Mouse (Mus musculus) embryonic facial prominence, embryonic 11.5 days (tissue): Measurements from ENCODE around the gene Arhgef40. TPM values are rescaled to one million over a fixed set of nuclear protein-coding genes. Genes with fewer than 3 reads are reported as not detected.
A peak's percentile ranks its signal among the peaks of the same experiment; 100 is the strongest.

ENCODE experiments used
- ATAC-seq: fragments of 200-750 bp; cut with Nextera tagmentation; replicated peaks from 2 replicates; pipeline ENCODE4 v1.8.0; 2017; ENCODE audit warnings: low read depth; ENCODE audit not compliant: insufficient number of reproducible peaks, low FRiP score, low TSS enrichment
- DNase-seq: peaks from one replicate; pipeline ENCODE4 v3.0.0-alpha.2; 2015; ENCODE audit warnings: low spot score
- H3K27ac ChIP-seq: fragments of 300-500 bp; sonication (generic); replicated peaks from 2 replicates; pipeline ENCODE4 v1.5.1; 2014; ENCODE audit warnings: mild to moderate bottlenecking, low read depth, low read length, control low read depth
- H3K27me3 ChIP-seq: fragments of 300-500 bp; sonication (generic); 2 replicates; pipeline ENCODE4 v1.6.1; 2014; ENCODE audit warnings: mild to moderate bottlenecking, low read length, moderate library complexity, mixed read lengths; ENCODE audit not compliant: control insufficient read depth, insufficient read depth
- H3K36me3 ChIP-seq: fragments of 300-500 bp; sonication (generic); replicated peaks from 2 replicates; pipeline ENCODE4 v1.6.1; 2014; ENCODE audit warnings: low read depth, mild to moderate bottlenecking, low read length, moderate library complexity, mixed read lengths; ENCODE audit not compliant: control insufficient read depth, insufficient read depth
- H3K4me1 ChIP-seq: fragments of 300-500 bp; sonication (generic); 2 replicates; pipeline ENCODE4 v1.6.1; 2014; ENCODE audit warnings: low read length, mixed read lengths; ENCODE audit not compliant: control insufficient read depth, insufficient read depth
- H3K4me2 ChIP-seq: fragments of 300-500 bp; sonication (generic); 2 replicates; pipeline ENCODE4 v1.6.1; 2014; ENCODE audit warnings: low read depth, mild to moderate bottlenecking, control low read depth, low read length, moderate library complexity
- H3K4me3 ChIP-seq: fragments of 300-500 bp; sonication (generic); 2 replicates; pipeline ENCODE4 v1.5.1; 2014; ENCODE audit warnings: low read depth, low read length, control low read depth
- H3K9ac ChIP-seq: fragments of 300-500 bp; sonication (generic); replicated peaks from 2 replicates; pipeline ENCODE4 v1.6.1; 2014; ENCODE audit warnings: mild to moderate bottlenecking, control low read depth, low read length
- H3K9me3 ChIP-seq: fragments of 300-500 bp; sonication (generic); replicated peaks from 2 replicates; pipeline ENCODE4 v1.6.1; 2016; ENCODE audit warnings: mild to moderate bottlenecking, low read length, inconsistent platforms, mixed read lengths; ENCODE audit not compliant: control insufficient read depth
- WGBS: fragments of 180-500 bp; shearing (Covaris S2); extraction: QIAGEN DNeasy Blood & Tissue Kit; methylation state at CpG from one replicate; pipeline ENCODE4 v1.1.7; 2014; 5-methylcytosine and 5-hydroxymethylcytosine counted together
- polyA plus RNA-seq: library from polyadenylated mRNA; unstranded; fragments of >200 nt; fragmentation: Nextera tagmentation; extraction: Ambion mirVana; gene quantifications from 2 replicates; pipeline ENCODE4 v1.2.1, GENCODE M21; 2014

Gene Arhgef40
- polyA plus RNA-seq, 1 experiment from 2014 or later: 82.6 TPM

DNA sequence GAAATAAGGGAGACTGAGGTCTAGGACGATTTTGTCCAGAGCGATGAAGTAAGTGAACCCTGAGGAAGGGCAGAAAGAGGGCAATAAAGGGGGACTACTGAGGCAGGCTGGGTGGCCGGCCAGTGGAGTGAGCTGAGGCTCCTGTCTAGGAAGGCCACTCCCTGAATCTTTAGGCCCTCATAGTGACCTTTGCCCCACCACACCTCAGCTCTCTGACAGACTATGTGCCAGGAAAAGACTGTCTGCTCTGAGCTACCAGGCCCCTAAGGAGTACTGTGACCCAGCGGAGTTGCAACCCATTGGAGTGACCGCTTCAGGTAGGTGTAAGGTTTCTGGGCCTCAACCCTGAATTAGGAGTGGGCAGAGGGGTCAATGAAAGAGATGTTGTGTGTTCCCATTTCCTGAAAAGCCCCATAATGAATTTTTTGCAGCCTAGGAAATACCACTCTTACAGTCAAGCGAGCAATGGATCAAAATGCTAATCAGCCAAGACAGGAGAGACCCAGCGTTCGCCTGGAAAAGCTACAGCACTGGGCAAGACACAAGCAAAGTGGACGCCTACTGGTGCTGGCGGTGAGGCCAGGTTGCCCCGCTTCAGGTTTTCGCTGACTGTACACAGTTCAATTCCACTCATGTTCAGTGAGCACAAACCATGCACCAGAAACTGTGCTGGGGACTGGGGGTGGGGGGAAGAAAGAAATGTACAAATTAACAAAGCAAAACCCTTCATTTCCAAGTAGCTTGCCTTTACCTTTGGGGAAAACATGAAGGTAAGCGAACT lies 32.3 kb downstream of the Arhgef40 start:
- no peaks in the 10 kb centered on the region; the same call in 1 of the 2 replicates for H3K36me3 ChIP-seq
- H3K27ac ChIP-seq: no peak overlapping the region
- no peak for ATAC-seq
- H3K4me3 ChIP-seq: no peak overlapping the region
- no peak for DNase-seq
- H3K9ac ChIP-seq: no peak overlapping the region
- H3K4me2 ChIP-seq: no peak overlapping the region
- peaks cover 6% of the 10 kb centered on the region; the same call in 1 of the 2 replicates for H3K4me1 ChIP-seq
- no peaks in the 10 kb centered on the region for H3K27me3 ChIP-seq
- WGBS: 74% methylated on average over 13 of the region's 13 CpGs
- no peaks in the 10 kb centered on the region for H3K9me3 ChIP-seq

DNA sequence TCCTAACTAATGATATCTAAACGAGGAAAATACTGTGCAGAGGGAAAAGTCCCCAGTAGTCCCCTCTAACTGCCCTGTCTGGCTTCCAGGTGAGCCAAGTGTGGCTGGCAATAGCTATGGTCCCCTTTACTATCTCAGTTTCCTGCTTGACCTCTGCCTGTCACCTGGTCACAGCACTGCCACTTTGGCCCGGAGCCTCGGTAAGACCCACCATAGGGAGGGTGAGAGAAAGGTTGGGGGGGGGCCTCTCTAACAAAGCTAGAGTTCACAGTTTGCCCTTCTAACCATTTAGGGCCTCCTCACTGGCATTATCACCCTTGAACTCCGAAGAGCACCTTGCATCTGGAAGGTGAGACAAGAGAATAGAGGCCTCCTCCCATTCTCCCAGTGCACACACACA lies 33.1 kb downstream of the Arhgef40 start:
- Histone ChIP-seq H3K4me1 (peaks cover 6% of the 10 kb centered on the region; the same call in 1 of the 2 replicates), H3K9ac (no peak overlapping the region), H3K9me3 (no peaks in the 10 kb centered on the region), H3K4me3 (no peak overlapping the region), H3K36me3 (no peaks in the 10 kb centered on the region; the same call in 1 of the 2 replicates), H3K4me2 (no peak overlapping the region), H3K27me3 (no peaks in the 10 kb centered on the region), H3K27ac (no peak overlapping the region)
- ATAC-seq: no peak
- no peak for DNase-seq
- WGBS: 79% methylated on average over 4 of the region's 4 CpGs

DNA sequence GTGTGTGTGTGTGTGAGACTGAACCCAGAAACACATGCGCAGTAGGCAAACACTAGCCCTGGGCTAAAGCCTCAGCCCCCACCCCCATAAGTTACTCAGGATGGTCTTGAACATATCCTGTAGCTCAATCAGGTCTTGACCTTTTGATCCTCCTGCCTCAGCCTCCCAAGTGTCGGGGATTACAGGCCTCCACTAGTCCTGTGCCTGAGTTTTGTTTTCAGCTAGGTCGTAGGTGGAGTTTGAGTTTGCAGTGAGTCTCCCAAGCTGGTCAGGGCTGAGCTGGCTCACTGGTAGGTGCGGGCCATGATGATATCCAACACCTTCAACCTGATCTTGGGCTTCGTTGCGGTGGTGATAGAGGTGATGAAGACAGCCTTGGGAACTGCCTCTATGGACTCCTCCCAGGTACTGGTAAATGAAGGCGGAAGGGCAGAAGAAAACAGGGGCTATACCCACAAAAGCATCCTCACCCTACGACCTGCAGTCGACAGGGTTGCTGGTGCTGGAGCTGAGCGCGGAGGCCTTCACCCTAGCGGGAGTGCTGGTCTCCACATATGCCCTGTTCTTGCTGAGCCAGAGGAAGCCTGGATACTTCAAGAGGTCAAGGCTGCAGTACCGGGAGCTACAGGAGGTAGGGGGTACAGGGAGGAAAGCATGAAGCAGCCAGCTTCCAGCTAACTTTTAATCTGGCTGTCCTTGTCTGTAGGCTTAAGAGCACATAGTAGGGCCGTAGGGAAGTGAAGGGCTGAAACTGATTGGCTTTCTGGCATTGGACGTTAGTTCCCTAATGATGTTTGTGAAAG lies 33.9 kb downstream of the Arhgef40 start:
- H3K4me3 ChIP-seq: no peak overlapping the region
- no peaks in the 10 kb centered on the region for H3K9me3 ChIP-seq
- H3K4me2 ChIP-seq: peak overlapping the region; percentile 78; the same call in 1 of the 2 replicates
- H3K4me1 ChIP-seq: peaks cover 6% of the 10 kb centered on the region; the same call in 1 of the 2 replicates
- no peaks in the 10 kb centered on the region for H3K27me3 ChIP-seq
- no peak overlapping the region; the same call in 1 of the 2 replicates for H3K9ac ChIP-seq
- ATAC-seq (no peak), DNase-seq (no peak)
- H3K27ac ChIP-seq: peak overlapping the region; percentile 96; the same call in 1 of the 2 replicates
- H3K36me3 ChIP-seq: no peaks in the 10 kb centered on the region; the same call in 1 of the 2 replicates
- WGBS: 87% methylated on average over 15 of the region's 15 CpGs

DNA sequence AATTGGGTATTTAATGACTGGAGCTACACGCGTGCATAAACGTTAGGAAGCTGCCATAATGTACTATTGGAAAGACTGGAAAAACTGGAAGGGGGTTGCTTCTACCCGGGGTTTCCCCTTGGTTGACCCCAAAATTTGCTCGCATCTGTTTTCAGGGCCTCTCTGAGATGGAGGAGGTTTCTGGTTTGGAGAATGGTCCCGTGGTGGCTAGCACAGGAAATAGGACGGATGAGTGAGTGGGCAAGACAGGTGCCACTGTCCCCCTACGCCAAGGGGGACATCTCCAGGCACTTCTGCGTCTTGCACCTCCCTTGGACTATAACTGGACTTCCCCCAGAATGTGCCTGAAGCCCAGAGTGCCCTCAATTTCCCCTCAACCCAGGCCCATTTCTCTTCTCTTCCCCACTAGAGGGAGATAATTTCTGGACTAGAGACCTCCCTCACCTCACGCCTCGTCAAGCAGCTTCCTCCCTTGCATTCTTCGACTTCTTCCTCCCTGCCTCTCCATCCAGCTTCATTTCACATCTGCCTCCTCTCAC lies 34.6 kb downstream of the Arhgef40 start:
- H3K4me3 ChIP-seq: peak overlapping the region; percentile 53
- H3K27me3 ChIP-seq: no peaks in the 10 kb centered on the region
- H3K4me1 ChIP-seq: peaks cover 6% of the 10 kb centered on the region; the same call in 1 of the 2 replicates
- H3K36me3 ChIP-seq: no peaks in the 10 kb centered on the region; the same call in 1 of the 2 replicates
- peak overlapping the region; percentile 78 for H3K4me2 ChIP-seq
- no peak for ATAC-seq
- peak overlapping the region; percentile 96 for H3K27ac ChIP-seq
- no peaks in the 10 kb centered on the region for H3K9me3 ChIP-seq
- 38% methylated on average over 12 of the region's 12 CpGs for WGBS
- H3K9ac ChIP-seq: peak overlapping the region; percentile 90
- DNase-seq: no peak

DNA sequence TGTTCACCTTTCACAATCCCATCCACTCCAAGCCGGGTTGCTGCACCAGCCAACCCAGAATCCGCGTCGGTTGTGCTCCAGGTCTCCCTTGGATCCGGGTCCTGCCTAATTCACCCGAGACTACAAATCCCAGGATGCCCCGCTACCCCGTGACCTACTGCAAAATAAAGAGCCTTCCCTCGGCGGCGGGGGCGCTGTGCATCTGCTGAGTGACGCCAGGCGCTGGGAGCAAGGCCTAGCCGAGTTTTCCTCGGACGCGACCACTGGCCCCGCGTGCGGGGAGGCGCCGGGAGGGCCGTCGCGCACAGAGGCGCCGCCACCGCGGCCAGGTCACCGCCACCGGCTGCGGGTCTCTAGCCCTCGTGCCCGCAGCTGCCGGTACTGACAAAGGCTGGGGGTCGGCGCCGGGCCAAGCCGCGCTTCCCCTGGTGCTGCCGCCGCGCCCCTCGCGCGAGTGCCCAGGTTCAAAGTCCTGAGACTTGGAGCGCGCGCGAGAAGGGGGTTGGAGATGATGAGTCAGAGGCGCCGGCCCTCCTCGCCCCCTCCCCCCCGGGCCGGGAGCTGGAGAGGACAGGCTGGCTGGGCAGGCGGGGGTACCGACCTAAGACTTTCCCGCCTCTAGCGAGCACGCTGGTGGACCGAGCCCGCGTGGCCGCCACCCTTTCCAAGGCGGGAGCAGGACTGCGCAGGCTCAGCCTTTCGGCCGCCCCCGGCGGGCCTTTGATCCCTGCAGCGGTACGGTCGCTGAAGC lies 35.2 kb downstream of the Arhgef40 start:
- peak overlapping the region; percentile 96 for H3K27ac ChIP-seq
- under 1% methylated on average over 74 of the region's 74 CpGs for WGBS
- peak overlapping the region; percentile 53 for H3K4me3 ChIP-seq
- H3K9me3 ChIP-seq: no peaks in the 10 kb centered on the region
- H3K9ac ChIP-seq: peak overlapping the region; percentile 90
- peaks cover 6% of the 10 kb centered on the region; the same call in 1 of the 2 replicates for H3K4me1 ChIP-seq
- DNase-seq: peak; percentile 98
- H3K36me3 ChIP-seq: no peaks in the 10 kb centered on the region; the same call in 1 of the 2 replicates
- H3K27me3 ChIP-seq: no peaks in the 10 kb centered on the region
- H3K4me2 ChIP-seq: peak overlapping the region; percentile 78
- peak; percentile 85 for ATAC-seq

DNA sequence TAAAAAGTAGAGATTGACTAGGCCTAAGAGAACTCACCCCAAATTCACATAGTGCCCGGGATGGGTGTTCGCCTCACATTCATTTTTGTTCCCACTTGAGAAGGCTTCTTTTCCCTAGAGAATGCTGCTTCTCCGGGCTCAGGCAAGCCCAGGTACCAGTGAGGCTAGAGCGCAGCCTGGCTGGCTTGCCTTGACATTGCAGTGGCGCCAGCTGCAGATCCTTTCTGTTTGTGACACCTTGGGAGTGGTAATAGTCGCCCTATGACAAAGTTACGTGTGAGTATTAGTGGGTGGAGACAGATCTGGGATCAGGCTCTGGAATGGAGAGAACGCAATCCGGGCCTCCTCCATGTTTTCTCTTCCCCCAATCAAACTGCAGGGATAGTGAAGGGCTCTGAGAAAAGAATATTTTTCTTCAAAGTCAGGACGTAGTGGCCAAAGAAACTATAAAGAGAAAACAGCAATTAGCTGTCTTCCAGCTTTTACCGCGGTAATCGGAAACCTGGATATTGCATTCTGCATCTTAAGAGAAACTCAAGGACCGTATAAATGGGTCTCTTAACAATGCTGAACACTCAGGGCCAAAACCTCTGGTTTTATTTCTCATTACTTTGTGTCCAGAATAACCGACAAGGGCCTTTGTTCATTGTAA lies 36.1 kb downstream of the Arhgef40 start, which contains the start of gene Zfp219:
Gene Zfp219 (minus strand): TSS at position 248 of the 652 bp plus-strand sequence.
- H3K27me3 ChIP-seq: no peaks in the 10 kb centered on the region
- H3K4me2 ChIP-seq: peak within 1 kb of the TSS; percentile 78
- peak; percentile 86 for DNase-seq
- H3K27ac ChIP-seq: peak within 1 kb of the TSS; percentile 96
- 0 out of 2 replicates have a peak, but pooled peaks cover 3% of the 10 kb centered on the region for H3K4me1 ChIP-seq
- peak within 1 kb of the TSS; percentile 90 for H3K9ac ChIP-seq
- 9% methylated on average over 15 of the region's 15 CpGs for WGBS
- H3K36me3 ChIP-seq: no peaks in the 10 kb centered on the region; the same call in 1 of the 2 replicates
- peak within 1 kb of the TSS; percentile 53 for H3K4me3 ChIP-seq
- no peaks in the 10 kb centered on the region for H3K9me3 ChIP-seq
- ATAC-seq: peak; percentile 39

DNA sequence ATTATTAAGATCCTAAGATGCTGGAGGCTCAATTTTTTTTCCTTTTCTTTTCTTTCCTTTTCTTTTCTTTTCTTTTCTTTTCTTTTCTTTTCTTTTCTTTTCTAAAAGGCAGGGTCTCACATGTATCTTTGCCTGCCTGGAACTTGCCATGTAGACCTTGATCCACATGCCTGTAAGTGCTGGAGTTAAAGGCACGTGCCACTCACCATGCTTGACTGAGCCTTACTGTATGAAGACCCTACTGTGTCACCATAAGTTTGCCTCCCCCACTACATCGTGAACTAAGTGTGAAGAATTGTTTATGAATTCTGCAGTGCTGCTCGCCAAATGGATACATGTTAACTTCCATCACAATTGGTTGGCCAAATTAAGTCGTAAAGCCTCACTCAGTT lies 36.6 kb downstream of the Arhgef40 start:
- H3K4me3 ChIP-seq: no peak overlapping the region
- no peak overlapping the region for H3K9ac ChIP-seq
- no peak for ATAC-seq
- no peaks in the 10 kb centered on the region; the same call in 1 of the 2 replicates for H3K36me3 ChIP-seq
- H3K4me1 ChIP-seq: 0 out of 2 replicates have a peak, but pooled peaks cover 3% of the 10 kb centered on the region
- 82% methylated on average over 4 of the region's 4 CpGs for WGBS
- H3K27ac ChIP-seq: no peak overlapping the region
- DNase-seq: no peak
- H3K4me2 ChIP-seq: peak overlapping the region; percentile 78; the same call in 1 of the 2 replicates
- no peaks in the 10 kb centered on the region for H3K27me3 ChIP-seq
- no peaks in the 10 kb centered on the region for H3K9me3 ChIP-seq
